Mouse (Mus musculus) heart, postnatal 14 days (tissue): Measurements from ENCODE around the gene Fdxacb1. TPM values are rescaled to one million over a fixed set of nuclear protein-coding genes. Genes with fewer than 3 reads are reported as not detected.

Experiments used
- DNase-seq, 2 experiments: peaks; one replicate each; pipeline ENCODE4 v3.0.0; 2021 to 2022
- intact Hi-C: fragments of 180-260 bp; cut with DNase I; formaldehyde crosslinking; loops from one replicate; pipeline ENCODE4 v1.15.1; 2025
- total RNA-seq, 2 experiments: library from RNA; stranded (reverse); gene quantifications; 2 replicates each; pipeline ENCODE4 v1.2.3; 2021

Gene Fdxacb1
- total RNA-seq, 2 experiments from 2014 or later: 5.7 to 6.0 TPM

DNA sequence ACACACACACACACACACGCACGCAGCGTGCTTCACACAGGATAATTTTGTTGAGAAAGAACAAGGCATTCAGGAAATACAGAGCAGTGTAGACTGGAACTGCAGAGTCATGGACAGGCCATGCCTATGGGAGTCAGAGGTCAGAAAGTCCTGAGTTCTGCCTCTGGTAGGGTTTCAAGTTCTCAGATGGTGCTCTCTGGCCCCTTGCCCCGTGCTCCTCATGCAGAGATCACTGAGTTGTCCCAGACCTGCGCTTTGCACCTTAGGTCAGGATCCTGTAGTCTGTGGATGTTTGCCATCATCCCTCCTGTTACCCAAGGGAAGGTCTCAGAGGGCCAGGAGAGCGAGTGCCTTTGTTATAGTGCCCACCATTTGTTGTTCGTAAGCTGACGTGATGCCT is 28.7 kb downstream of the Fdxacb1 start:
- no peak for DNase-seq
- intact Hi-C loops: no loop called here

DNA sequence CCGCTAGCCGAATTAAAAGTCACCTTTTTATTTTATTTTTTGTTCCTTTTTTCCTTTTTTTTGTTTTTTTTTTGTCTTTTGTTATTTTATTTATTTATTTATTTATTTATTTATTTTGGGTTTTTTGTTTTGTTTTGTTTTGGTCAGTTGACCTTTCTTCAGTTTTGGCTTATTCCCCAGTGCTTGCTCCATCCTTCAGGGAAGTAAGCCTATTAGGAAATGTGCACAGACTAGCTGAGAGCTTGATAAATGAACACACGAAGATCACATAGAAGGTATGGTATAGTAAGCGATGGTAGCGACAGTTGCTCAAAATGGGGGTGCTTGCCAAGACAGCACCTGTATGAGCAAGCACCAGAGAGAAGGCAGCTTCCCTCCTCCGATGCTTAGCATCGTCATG is 29.6 kb downstream of the Fdxacb1 start:
- DNase-seq: no peak
- intact Hi-C loops: no loop called here

- intact Hi-C loops: no loop called here
- no peak for DNase-seq
Measured at GRCm38 (mm10) chr9:50798368-50798767, 30.3 kb downstream of the Fdxacb1 start.

DNA sequence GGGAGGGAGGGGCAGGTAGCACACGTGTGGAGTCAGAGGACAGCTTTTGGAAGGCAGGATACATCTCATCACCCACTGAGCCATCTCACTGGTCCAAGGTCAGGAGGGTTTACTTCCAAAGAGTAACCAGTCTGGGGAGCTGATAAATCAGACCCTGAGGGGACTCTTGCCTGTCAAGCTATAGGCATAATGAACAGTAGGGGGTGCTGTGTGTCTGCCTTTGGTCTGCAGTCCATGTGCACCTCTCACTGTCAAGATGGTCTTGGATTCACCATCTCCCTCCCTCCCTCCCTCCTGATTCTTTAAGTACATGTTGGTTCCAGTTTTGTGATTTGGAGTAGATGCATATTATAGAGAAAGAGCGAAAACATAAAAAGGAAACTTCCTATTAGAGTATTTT is 32.9 kb downstream of the Fdxacb1 start:
- peak; percentile 29 to 60 for DNase-seq
- intact Hi-C loops: loop anchor here (2.0 to 5.0 kb wide), 2 partner anchors 210 to 351 kb away; no protein-coding TSS in a partner anchor

- intact Hi-C loops: loop anchor here (5.0 kb wide), 1 partner anchor 349 kb away; no protein-coding TSS in a partner anchor
- no peak for DNase-seq
Measured at GRCm38 (mm10) chr9:50803055-50803671, 35.1 kb downstream of the Fdxacb1 start.

DNA sequence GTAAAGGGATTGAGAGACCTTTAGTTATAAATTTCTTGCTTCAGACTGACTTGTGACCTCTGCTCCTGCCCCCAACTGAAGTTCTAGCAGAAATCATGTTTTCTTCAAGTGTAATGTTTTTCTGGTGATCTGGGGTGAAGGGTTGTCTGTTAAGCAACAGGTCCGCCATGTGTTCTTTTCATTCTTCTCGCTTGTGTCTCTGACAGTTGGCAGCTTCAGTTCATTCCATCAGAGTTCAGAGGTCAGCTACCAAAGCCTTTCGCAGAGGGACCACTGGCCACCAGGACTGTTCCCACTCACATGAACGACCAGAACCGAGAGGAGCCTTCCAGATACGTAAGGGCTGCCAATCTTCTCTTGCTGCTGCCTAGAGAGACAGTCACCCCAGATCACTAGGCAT is 40.4 kb downstream of the Fdxacb1 start:
- no peak for DNase-seq
- intact Hi-C loops: no loop called here

DNA sequence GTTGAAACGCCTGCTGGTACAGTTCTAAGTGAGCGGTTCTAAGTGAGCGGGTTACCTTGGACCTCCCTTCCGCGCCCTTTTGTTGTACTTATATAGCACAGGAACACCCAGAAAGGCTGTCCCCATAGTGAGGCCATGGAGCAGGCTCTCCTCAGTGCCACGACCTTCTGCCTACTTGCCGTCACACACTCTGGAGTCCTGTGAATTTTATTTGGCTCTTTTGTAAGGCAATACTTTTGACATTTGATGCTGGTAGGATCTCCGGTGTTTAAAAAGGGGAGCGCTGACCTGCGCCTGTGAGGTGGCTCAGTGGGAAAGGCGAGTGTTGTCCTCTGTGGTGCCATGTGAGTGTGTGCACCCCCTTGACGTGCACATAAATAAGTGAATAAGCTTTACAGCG is 41.1 kb downstream of the Fdxacb1 start:
- DNase-seq: no peak
- intact Hi-C loops: no loop called here

DNA sequence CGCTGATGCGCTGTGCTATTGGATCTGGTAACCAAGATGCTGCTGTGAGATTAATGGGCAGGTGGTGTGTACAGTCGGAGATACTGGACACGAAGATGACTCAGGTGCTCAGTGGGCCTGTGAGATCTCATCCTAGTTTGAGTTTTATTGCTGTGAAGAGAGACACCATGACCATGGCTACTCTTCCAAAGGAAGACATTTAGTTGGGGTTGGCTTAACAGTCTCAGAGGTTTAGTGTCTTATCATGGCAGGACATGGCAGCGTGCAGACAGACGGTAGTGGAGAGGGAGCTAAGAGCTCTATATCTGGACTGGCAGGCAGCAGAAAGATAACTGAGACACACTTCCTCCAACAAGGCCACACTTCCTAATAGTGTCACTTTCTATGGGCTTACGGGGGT is 43.2 kb downstream of the Fdxacb1 start:
- DNase-seq: no peak
- intact Hi-C loops: no loop called here

DNA sequence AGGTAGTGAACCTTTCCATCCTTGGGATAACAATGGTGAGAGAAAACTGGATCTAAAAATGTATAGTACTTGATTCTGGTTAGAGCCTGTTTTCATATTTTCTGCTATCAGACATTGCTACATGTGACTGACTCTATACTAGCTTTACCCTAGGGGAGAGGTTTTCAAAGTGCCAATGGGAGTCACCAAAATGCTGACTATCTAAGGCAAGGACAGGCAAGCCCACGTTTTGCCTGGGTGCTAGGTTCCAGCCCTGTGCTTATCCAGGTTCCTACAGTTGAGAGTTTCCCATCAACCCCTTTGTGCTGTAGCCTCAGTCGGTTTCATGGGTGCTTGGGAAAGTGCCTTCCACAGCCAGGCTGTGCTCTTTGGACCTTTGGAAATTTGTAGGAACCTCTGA is 43.7 kb downstream of the Fdxacb1 start:
- intact Hi-C loops: no loop called here
- DNase-seq: no peak

GRCm38 (mm10) chr9:50813796-50814195 is 45.8 kb downstream of the Fdxacb1 start:
- intact Hi-C loops: no loop called here
- DNase-seq: no peak

- intact Hi-C loops: no loop called here
- no peak for DNase-seq
Measured at GRCm38 (mm10) chr9:50815666-50816065, 47.6 kb downstream of the Fdxacb1 start.

DNA sequence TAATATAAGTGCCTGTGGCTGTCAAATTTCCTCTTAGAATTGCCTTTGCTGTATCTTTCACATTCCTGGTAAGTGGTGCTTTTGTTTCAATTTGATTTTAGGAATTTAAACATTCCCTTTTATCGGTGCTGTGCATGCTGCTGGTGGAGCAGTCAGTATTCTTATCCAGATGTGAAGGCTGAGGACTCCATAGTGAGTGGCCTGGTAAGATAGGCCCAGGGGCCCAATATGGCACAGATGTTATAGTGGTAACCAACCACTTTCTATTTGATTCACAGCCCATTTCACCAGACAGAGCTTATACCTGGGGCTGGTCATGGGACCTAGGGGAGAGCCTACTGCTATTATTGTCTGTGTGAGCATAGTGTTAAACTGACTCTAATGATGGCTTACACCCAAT is 48.5 kb downstream of the Fdxacb1 start:
- DNase-seq: no peak
- intact Hi-C loops: no loop called here

- no peak for DNase-seq
- intact Hi-C loops: no loop called here
Measured at GRCm38 (mm10) chr9:50818050-50818449, 50.0 kb downstream of the Fdxacb1 start.

DNA sequence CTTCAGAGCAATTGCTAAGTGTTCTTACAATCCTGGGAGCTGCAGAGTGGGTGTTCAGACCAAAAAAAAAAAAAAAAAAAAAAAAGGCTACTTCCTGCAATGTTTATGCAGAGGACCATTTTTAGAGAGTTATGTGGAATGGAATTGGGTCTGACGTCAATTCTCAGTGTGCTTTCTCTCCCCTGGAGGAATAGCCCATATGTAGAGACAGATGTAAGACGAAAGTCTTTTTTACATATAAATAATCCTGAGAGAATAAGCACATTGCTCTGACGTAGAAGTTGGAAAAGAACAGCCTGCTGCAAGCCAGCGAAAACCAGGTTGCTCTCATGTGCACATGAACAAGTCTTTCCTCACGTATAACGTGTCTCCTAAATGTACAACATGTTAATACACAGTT is 51.7 kb downstream of the Fdxacb1 start:
- intact Hi-C loops: no loop called here
- DNase-seq: no peak

GRCm38 (mm10) chr9:50821651-50822050 is 53.6 kb downstream of the Fdxacb1 start:
- DNase-seq: no peak
- intact Hi-C loops: no loop called here

- no peak for DNase-seq
- intact Hi-C loops: no loop called here
Measured at GRCm38 (mm10) chr9:50822216-50822615, 54.2 kb downstream of the Fdxacb1 start.

Other genes starting within 250 kb of the Fdxacb1 start
- gene Pts, start 239.5 kb upstream of the Fdxacb1 start, total RNA-seq: 10 to 100 TPM; 25.5 to 29.4 TPM
- gene Il18, start 213.4 kb upstream of the Fdxacb1 start, total RNA-seq: 1 to 10 TPM; 1.3 to 2.0 TPM
- gene Bco2, start 213.1 kb upstream of the Fdxacb1 start, total RNA-seq: under 1 TPM; 0.22 to 0.33 TPM
- not detected for gene Tex12, start 206.9 kb upstream of the Fdxacb1 start, total RNA-seq
- 100 to 1,000 TPM; 724 to 738 TPM for gene Sdhd, start 164.4 kb upstream of the Fdxacb1 start, total RNA-seq
- 100 to 1,000 TPM; 216 to 232 TPM for gene Timm8b, start 164.3 kb upstream of the Fdxacb1 start, total RNA-seq
- gene Pih1d2, start 150.9 kb upstream of the Fdxacb1 start, total RNA-seq: under 1 TPM; 0.22 to 0.88 TPM
- gene Nkapd1, start 150.8 kb upstream of the Fdxacb1 start, total RNA-seq: 10 to 100 TPM; 14.7 to 14.8 TPM
- gene Dlat, start 108.5 kb upstream of the Fdxacb1 start, total RNA-seq: 100 to 1,000 TPM; 392 to 414 TPM
- gene Dixdc1, start 28.7 kb upstream of the Fdxacb1 start, total RNA-seq: 1 to 10 TPM; 4.0 to 6.2 TPM
- 1 to 10 TPM; 2.0 to 3.2 TPM for gene 2310030G06Rik, start 21.7 kb upstream of the Fdxacb1 start, total RNA-seq
- 1,000 to 10,000 TPM; 1,337 to 1,386 TPM for gene Cryab, start 16.9 kb upstream of the Fdxacb1 start, total RNA-seq
- 100 to 1,000 TPM; 128 to 131 TPM for gene Hspb2, start 15.9 kb upstream of the Fdxacb1 start, total RNA-seq
- gene Alg9, start 6.8 kb downstream of the Fdxacb1 start, total RNA-seq: 10 to 100 TPM in 1 of 2 experiments, 1 to 10 TPM in 1; 9.9 to 10.1 TPM
- 10 to 100 TPM in 1 of 2 experiments, 1 to 10 TPM in 1; 7.9 to 10.4 TPM for gene 1110032A03Rik, start 7.3 kb downstream of the Fdxacb1 start, total RNA-seq
- gene Ppp2r1b, start 77.1 kb downstream of the Fdxacb1 start, total RNA-seq: 10 to 100 TPM in 1 of 2 experiments, 1 to 10 TPM in 1; 9.3 to 12.2 TPM
- gene Sik2, start 240.8 kb downstream of the Fdxacb1 start, total RNA-seq: 10 to 100 TPM; 25.5 to 29.9 TPM